Mouse (Mus musculus) kidney, postnatal 10 days (tissue): ENCODE results near the gene Syna.

Experiments
- DNase-seq: peaks from one replicate; pipeline ENCODE4 v3.0.0; 2021; ENCODE audit warnings: mixed read lengths

Syna gene

GRCm38 (mm10) chr5:134560071-134560449, at the start of gene Syna:
Gene Syna, minus strand, starts transcription at chr5:134560171.
- no peak for DNase-seq

GRCm38 (mm10) chr5:134607121-134607520, 47.1 kb upstream of the Syna start:
- DNase-seq: no peak

- no peak for DNase-seq
Measured at GRCm38 (mm10) chr5:134606314-134606713, 46.3 kb upstream of the Syna start.

- peak; percentile 21 for DNase-seq
Measured at GRCm38 (mm10) chr5:134604376-134604775, 44.4 kb upstream of the Syna start.

- peak; percentile 62 for DNase-seq
Measured at GRCm38 (mm10) chr5:134597711-134598110, 37.7 kb upstream of the Syna start.

GRCm38 (mm10) chr5:134593093-134593492, 33.1 kb upstream of the Syna start:
- no peak for DNase-seq

GRCm38 (mm10) chr5:134592026-134592581, 32.1 kb upstream of the Syna start:
- DNase-seq: no peak

- no peak for DNase-seq
Measured at GRCm38 (mm10) chr5:134589900-134590299, 29.9 kb upstream of the Syna start.

- no peak for DNase-seq
Measured at GRCm38 (mm10) chr5:134584798-134585197, 24.8 kb upstream of the Syna start.

GRCm38 (mm10) chr5:134583884-134584213, 23.9 kb upstream of the Syna start:
- no peak for DNase-seq

- peak; percentile 54 for DNase-seq
Measured at GRCm38 (mm10) chr5:134583006-134583883, 23.3 kb upstream of the Syna start.

GRCm38 (mm10) chr5:134582221-134582907, 22.4 kb upstream of the Syna start:
- peak; percentile 99 for DNase-seq

- DNase-seq: peak; percentile 52
Measured at GRCm38 (mm10) chr5:134581146-134581545, 21.2 kb upstream of the Syna start, which contains the start of gene Rfc2. Gene Rfc2, plus strand, starts transcription at chr5:134581366.

GRCm38 (mm10) chr5:134579135-134579534, 19.2 kb upstream of the Syna start:
- no peak for DNase-seq

GRCm38 (mm10) chr5:134577534-134577933, 17.6 kb upstream of the Syna start:
- DNase-seq: no peak

- peak; percentile 57 for DNase-seq
Measured at GRCm38 (mm10) chr5:134576517-134577220, 16.7 kb upstream of the Syna start.

GRCm38 (mm10) chr5:134575833-134576232, 15.9 kb upstream of the Syna start:
- no peak for DNase-seq

GRCm38 (mm10) chr5:134572508-134573214, 12.7 kb upstream of the Syna start:
- DNase-seq: peak; percentile 50

- peak; percentile 75 for DNase-seq
Measured at GRCm38 (mm10) chr5:134571730-134572507, 11.9 kb upstream of the Syna start.

GRCm38 (mm10) chr5:134568964-134569491, 9.1 kb upstream of the Syna start:
- peak; percentile 77 for DNase-seq

GRCm38 (mm10) chr5:134568030-134568429, 8.1 kb upstream of the Syna start:
- DNase-seq: no peak
